Mouse (Mus musculus) heart, embryonic 12.5 days (tissue): ENCODE results near the gene Nkx1-2. TPM values are rescaled to one million over a fixed set of nuclear protein-coding genes. Genes with fewer than 3 reads are reported as not detected.

Experiments
- ATAC-seq: fragments of 200-750 bp; cut with Nextera tagmentation; 2 replicates; pipeline ENCODE4 v1.8.0; 2017; ENCODE audit warnings: moderate TSS enrichment, moderate library complexity; ENCODE audit not compliant: insufficient number of reproducible peaks, low FRiP score
- H3K27ac ChIP-seq: fragments of 300-500 bp; sonication (generic); 2 replicates; pipeline ENCODE4 v1.5.1; 2016; ENCODE audit warnings: mild to moderate bottlenecking, moderate library complexity; ENCODE audit not compliant: poor library complexity, severe bottlenecking
- H3K27me3 ChIP-seq: fragments of 300-500 bp; sonication (generic); replicated peaks from 2 replicates; pipeline ENCODE4 v1.6.1; 2016; ENCODE audit warnings: mild to moderate bottlenecking, moderate library complexity
- H3K36me3 ChIP-seq: fragments of 300-500 bp; sonication (generic); 2 replicates; pipeline ENCODE4 v1.6.1; 2016; ENCODE audit warnings: mild to moderate bottlenecking, moderate library complexity
- H3K4me1 ChIP-seq: fragments of 300-500 bp; sonication (generic); replicated peaks from 2 replicates; pipeline ENCODE4 v1.6.1; 2016; ENCODE audit warnings: mild to moderate bottlenecking
- H3K4me2 ChIP-seq: fragments of 300-500 bp; sonication (generic); 2 replicates; pipeline ENCODE4 v1.6.1; 2016; ENCODE audit warnings: mild to moderate bottlenecking, moderate library complexity
- H3K4me3 ChIP-seq: fragments of 300-500 bp; sonication (generic); 2 replicates; pipeline ENCODE4 v1.5.1; 2016; ENCODE audit warnings: mild to moderate bottlenecking
- H3K9ac ChIP-seq: fragments of 300-500 bp; sonication (generic); 2 replicates; pipeline ENCODE4 v1.6.1; 2016; ENCODE audit warnings: mild to moderate bottlenecking, moderate library complexity
- H3K9me3 ChIP-seq: fragments of 300-500 bp; sonication (generic); replicated peaks from 2 replicates; pipeline ENCODE4 v1.6.1; 2016; ENCODE audit warnings: mild to moderate bottlenecking, moderate library complexity
- WGBS: fragments of 180-500 bp; shearing (Covaris S2); methylation state at CpG from one replicate; pipeline ENCODE4 v1.1.7; 2016; 5-methylcytosine and 5-hydroxymethylcytosine counted together
- polyA plus RNA-seq: library from polyadenylated mRNA; unstranded; fragments of >200 nt; fragmentation: Nextera tagmentation; extraction: Ambion mirVana; gene quantifications from 2 replicates; pipeline ENCODE4 v1.2.1, GENCODE M21; 2016

Gene Nkx1-2
- polyA plus RNA-seq, result not detected in 2 replicates

- Histone ChIP-seq H3K9ac (peak within 1 kb of the TSS; percentile 70), H3K4me2 (peak within 1 kb of the TSS; percentile 96), H3K27me3 (peaks cover 81% of the 10 kb centered on the region), H3K4me1 (peaks cover 24% of the 10 kb centered on the region), H3K9me3 (no peaks in the 10 kb centered on the region), H3K4me3 (peak within 1 kb of the TSS; percentile 57), H3K27ac (no peak within 1 kb of the TSS), H3K36me3 (no peaks in the 10 kb centered on the region)
- WGBS, result 1% methylated on average over 51 of the region's 52 CpGs
- ATAC-seq, result 0 out of 2 replicates have a peak, but pooled peaks have one; percentile 26
Observed at GRCm38 (mm10) chr7:132599071-132599975, at the start of gene Nkx1-2. Gene Nkx1-2, minus strand, starts transcription at chr7:132599637.

- no peak for ATAC-seq
- H3K36me3 ChIP-seq, result 0 out of 2 replicates have a peak, but pooled peaks cover 8% of the 10 kb centered on the region
- no peaks in the 10 kb centered on the region for H3K27me3 ChIP-seq
- no peak overlapping the region for H3K27ac ChIP-seq
- H3K9ac ChIP-seq, result no peak overlapping the region
- H3K4me2 ChIP-seq, result no peak overlapping the region
- H3K4me3 ChIP-seq, result no peak overlapping the region
- H3K4me1 ChIP-seq, result no peaks in the 10 kb centered on the region
- no peaks in the 10 kb centered on the region for H3K9me3 ChIP-seq
- 81% methylated on average over 1 of the region's 1 CpGs for WGBS
Observed at GRCm38 (mm10) chr7:132646514-132646913, 47.1 kb upstream of the Nkx1-2 start.

- WGBS, result 86% methylated on average over 11 of the region's 11 CpGs
- no peak overlapping the region for H3K9ac ChIP-seq
- H3K36me3 ChIP-seq, result 0 out of 2 replicates have a peak, but pooled peaks cover 8% of the 10 kb centered on the region
- no peak overlapping the region for H3K4me2 ChIP-seq
- H3K4me1 ChIP-seq, result no peaks in the 10 kb centered on the region
- no peak overlapping the region for H3K27ac ChIP-seq
- no peak for ATAC-seq
- no peaks in the 10 kb centered on the region for H3K27me3 ChIP-seq
- H3K9me3 ChIP-seq, result no peaks in the 10 kb centered on the region
- no peak overlapping the region for H3K4me3 ChIP-seq
Observed at GRCm38 (mm10) chr7:132644605-132645279, 45.3 kb upstream of the Nkx1-2 start.

GRCm38 (mm10) chr7:132641606-132642005 lies 42.2 kb upstream of the Nkx1-2 start:
- Histone ChIP-seq H3K4me2 (no peak overlapping the region), H3K27ac (no peak overlapping the region), H3K4me3 (no peak overlapping the region), H3K4me1 (no peaks in the 10 kb centered on the region), H3K9ac (no peak overlapping the region), H3K27me3 (no peaks in the 10 kb centered on the region), H3K9me3 (no peaks in the 10 kb centered on the region), H3K36me3 (0 out of 2 replicates have a peak, but pooled peaks cover 8% of the 10 kb centered on the region)
- WGBS, result 79% methylated on average over 1 of the region's 1 CpGs
- no peak for ATAC-seq

GRCm38 (mm10) chr7:132640946-132641345 lies 41.5 kb upstream of the Nkx1-2 start:
- Histone ChIP-seq H3K9me3 (no peaks in the 10 kb centered on the region), H3K4me2 (no peak overlapping the region), H3K27me3 (no peaks in the 10 kb centered on the region), H3K36me3 (0 out of 2 replicates have a peak, but pooled peaks cover 8% of the 10 kb centered on the region), H3K9ac (no peak overlapping the region), H3K4me3 (no peak overlapping the region), H3K4me1 (no peaks in the 10 kb centered on the region), H3K27ac (no peak overlapping the region)
- WGBS, result 49% methylated on average over 9 of the region's 9 CpGs
- no peak for ATAC-seq

- Histone ChIP-seq H3K9ac (no peak overlapping the region), H3K4me1 (no peaks in the 10 kb centered on the region), H3K27me3 (no peaks in the 10 kb centered on the region), H3K9me3 (no peaks in the 10 kb centered on the region), H3K27ac (no peak overlapping the region), H3K4me3 (no peak overlapping the region), H3K36me3 (0 out of 2 replicates have a peak, but pooled peaks cover 4% of the 10 kb centered on the region), H3K4me2 (no peak overlapping the region)
- 60% methylated on average over 12 of the region's 12 CpGs for WGBS
- peak; percentile 36; the same call in 1 of the 2 replicates for ATAC-seq
Observed at GRCm38 (mm10) chr7:132638446-132639087, 39.1 kb upstream of the Nkx1-2 start.

- H3K9ac ChIP-seq, result no peak overlapping the region
- WGBS, result 56% methylated on average over 12 of the region's 12 CpGs
- no peak overlapping the region for H3K27ac ChIP-seq
- H3K4me2 ChIP-seq, result no peak overlapping the region
- no peaks in the 10 kb centered on the region for H3K27me3 ChIP-seq
- ATAC-seq, result no peak
- no peaks in the 10 kb centered on the region for H3K36me3 ChIP-seq
- H3K4me1 ChIP-seq, result no peaks in the 10 kb centered on the region
- H3K9me3 ChIP-seq, result no peaks in the 10 kb centered on the region
- no peak overlapping the region for H3K4me3 ChIP-seq
Observed at GRCm38 (mm10) chr7:132637292-132637691, 37.9 kb upstream of the Nkx1-2 start.

- no peak overlapping the region for H3K4me2 ChIP-seq
- no peaks in the 10 kb centered on the region for H3K36me3 ChIP-seq
- WGBS, result 77% methylated on average over 11 of the region's 11 CpGs
- H3K9me3 ChIP-seq, result no peaks in the 10 kb centered on the region
- no peak overlapping the region for H3K9ac ChIP-seq
- no peak for ATAC-seq
- no peak overlapping the region for H3K4me3 ChIP-seq
- peaks cover 9% of the 10 kb centered on the region; the same call in 1 of the 2 replicates for H3K4me1 ChIP-seq
- H3K27me3 ChIP-seq, result no peaks in the 10 kb centered on the region
- no peak overlapping the region for H3K27ac ChIP-seq
Observed at GRCm38 (mm10) chr7:132631313-132631712, 31.9 kb upstream of the Nkx1-2 start.

- no peak overlapping the region for H3K4me2 ChIP-seq
- no peak overlapping the region for H3K9ac ChIP-seq
- no peak overlapping the region for H3K4me3 ChIP-seq
- no peaks in the 10 kb centered on the region for H3K27me3 ChIP-seq
- H3K4me1 ChIP-seq, result peaks cover 16% of the 10 kb centered on the region
- H3K27ac ChIP-seq, result peak overlapping the region; percentile 67
- 56% methylated on average over 3 of the region's 3 CpGs for WGBS
- H3K9me3 ChIP-seq, result no peaks in the 10 kb centered on the region
- ATAC-seq, result 0 out of 2 replicates have a peak, but pooled peaks have one; percentile 35
- no peaks in the 10 kb centered on the region for H3K36me3 ChIP-seq
Observed at GRCm38 (mm10) chr7:132627448-132627847, 28.0 kb upstream of the Nkx1-2 start.

- Histone ChIP-seq H3K27me3 (no peaks in the 10 kb centered on the region), H3K9me3 (no peaks in the 10 kb centered on the region), H3K4me2 (no peak overlapping the region), H3K4me1 (peaks cover 16% of the 10 kb centered on the region), H3K36me3 (no peaks in the 10 kb centered on the region), H3K9ac (no peak overlapping the region), H3K4me3 (no peak overlapping the region), H3K27ac (no peak overlapping the region)
- WGBS, result 60% methylated on average over 4 of the region's 4 CpGs
- ATAC-seq, result no peak
Observed at GRCm38 (mm10) chr7:132626174-132626573, 26.7 kb upstream of the Nkx1-2 start.

- 0 out of 2 replicates have a peak overlapping the region, but pooled peaks have one; percentile 4 for H3K9ac ChIP-seq
- H3K9me3 ChIP-seq, result no peaks in the 10 kb centered on the region
- no peak overlapping the region for H3K4me2 ChIP-seq
- no peak overlapping the region for H3K27ac ChIP-seq
- H3K36me3 ChIP-seq, result no peaks in the 10 kb centered on the region
- H3K27me3 ChIP-seq, result no peaks in the 10 kb centered on the region
- H3K4me1 ChIP-seq, result peaks cover 16% of the 10 kb centered on the region
- 73% methylated on average over 10 of the region's 10 CpGs for WGBS
- ATAC-seq, result no peak
- no peak overlapping the region for H3K4me3 ChIP-seq
Observed at GRCm38 (mm10) chr7:132624161-132624560, 24.7 kb upstream of the Nkx1-2 start.
